Mouse (Mus musculus) lung, postnatal 0 days (tissue): ENCODE measurements around the gene Fancg.

ENCODE experiments used
- CTCF ChIP-seq: IDR thresholded peaks from 2 replicates; pipeline ENCODE4 v1.5.1; 2016; ENCODE audit warnings: antibody characterized with exemption, mild to moderate bottlenecking
- EP300 ChIP-seq: IDR thresholded peaks from 2 replicates; pipeline ENCODE4 v1.6.1; 2016; ENCODE audit warnings: antibody characterized with exemption, mild to moderate bottlenecking, control low read depth

DNA sequence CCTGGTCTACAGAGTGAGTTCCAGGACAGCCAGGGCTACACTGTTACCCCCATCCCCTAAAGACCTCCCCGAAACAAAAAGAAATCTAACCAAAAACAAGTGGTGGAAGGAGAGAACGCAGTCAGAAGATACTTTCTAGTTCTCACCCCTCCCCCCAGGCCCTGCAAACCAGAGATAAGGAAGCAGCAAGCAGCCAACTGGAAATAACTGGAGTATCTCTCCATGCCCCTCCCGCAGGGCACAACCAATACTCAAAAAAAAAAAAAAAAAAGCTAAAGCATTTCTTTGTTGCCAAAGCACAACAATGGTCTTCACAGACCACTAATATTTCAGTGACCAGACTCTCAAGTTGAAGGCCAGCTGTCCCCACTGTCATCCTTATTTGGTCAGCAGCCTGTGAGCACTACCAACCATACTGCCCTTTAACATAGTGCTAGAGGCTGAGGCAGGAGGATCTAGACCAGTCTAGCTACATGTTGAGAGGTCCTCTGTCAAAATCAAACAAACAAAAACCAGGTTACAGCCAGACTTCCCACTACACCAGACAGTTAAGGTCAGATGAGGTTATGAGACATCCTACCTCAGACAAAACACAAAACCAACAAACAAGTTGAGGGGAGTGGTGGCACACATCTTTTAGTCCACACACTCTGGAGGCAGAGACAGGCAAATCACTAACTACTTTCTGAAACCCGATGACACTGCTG, 27.7 kb upstream of the Fancg start:
- TF ChIP-seq EP300, result no peak
- TF ChIP-seq CTCF, result no peak
